Mouse (Mus musculus): ENCODE measurements around the gene Wfdc1.

Gene Wfdc1

DNA sequence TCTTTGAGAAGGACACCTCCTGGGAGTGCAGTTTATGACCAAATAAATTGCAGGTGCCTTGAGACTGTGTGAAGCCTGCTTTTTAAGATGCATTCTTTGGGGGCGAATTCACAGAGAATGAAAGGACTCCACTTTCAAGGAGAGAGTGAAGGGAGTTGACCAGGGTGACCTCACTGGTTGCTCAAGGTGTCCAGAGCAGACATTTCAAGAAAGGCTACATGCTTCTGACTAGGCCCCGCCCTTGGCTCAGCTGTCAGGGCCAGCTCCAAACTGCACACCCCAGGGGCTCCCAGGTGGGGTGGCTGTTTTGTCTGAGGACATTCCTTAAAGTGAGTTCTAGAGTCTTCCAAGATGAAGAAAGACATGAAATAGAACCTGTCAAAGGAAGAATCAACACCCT lies 31.0 kb downstream of the Wfdc1 start:
- no peak for DNase-seq

- DNase-seq, result peak; percentile 81
These were observed 32.8 kb downstream of the Wfdc1 start for GRCm38 (mm10) chr8:119698960-119699359.

GRCm38 (mm10) chr8:119699549-119700134 lies 33.5 kb downstream of the Wfdc1 start, which contains the start of gene Atp2c2:
Gene Atp2c2, plus strand, starts transcription at chr8:119700009.
- peak; percentile 40 for DNase-seq

DNA sequence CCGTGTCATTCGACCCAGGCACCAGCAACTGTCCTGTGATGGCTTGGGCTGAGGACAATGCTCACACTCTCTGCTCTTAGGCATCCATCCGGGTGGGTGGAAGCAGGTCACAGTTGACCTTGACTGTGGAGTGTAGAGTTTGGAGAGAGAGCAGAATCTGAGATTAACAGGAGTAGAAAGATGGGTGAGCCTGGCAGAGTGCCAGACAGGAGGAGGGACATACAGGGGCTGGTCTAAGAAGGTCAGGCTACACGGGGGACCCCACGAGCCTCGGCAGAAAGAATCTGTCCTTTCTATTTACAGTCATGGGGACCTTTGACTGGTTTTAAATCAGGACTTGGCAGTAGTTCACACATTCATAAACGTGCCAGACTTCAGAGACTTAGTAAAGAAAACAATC lies 36.8 kb downstream of the Wfdc1 start:
- DNase-seq, result no peak

GRCm38 (mm10) chr8:119707146-119707545 lies 41.0 kb downstream of the Wfdc1 start:
- DNase-seq, result no peak

DNA sequence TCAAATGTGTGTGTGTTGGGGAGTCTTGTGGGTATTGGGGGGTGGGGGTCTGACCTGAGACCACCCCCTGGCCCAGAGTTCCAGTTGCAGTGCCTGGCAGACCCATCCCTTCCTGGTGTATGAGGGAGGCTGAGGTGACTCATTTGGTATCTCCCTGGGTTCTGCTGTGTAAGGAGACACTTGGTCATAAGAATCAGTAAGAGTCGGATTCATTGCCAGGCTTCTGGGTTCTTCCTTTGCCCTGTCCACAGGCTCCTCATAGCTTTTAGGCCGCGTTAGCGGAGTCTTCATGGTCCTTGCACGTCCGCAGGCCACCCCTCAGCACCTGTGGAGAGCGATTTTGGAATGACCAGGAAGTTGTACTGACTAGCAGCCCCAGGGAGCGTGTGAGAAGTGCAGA lies 42.3 kb downstream of the Wfdc1 start:
- no peak for DNase-seq

DNA sequence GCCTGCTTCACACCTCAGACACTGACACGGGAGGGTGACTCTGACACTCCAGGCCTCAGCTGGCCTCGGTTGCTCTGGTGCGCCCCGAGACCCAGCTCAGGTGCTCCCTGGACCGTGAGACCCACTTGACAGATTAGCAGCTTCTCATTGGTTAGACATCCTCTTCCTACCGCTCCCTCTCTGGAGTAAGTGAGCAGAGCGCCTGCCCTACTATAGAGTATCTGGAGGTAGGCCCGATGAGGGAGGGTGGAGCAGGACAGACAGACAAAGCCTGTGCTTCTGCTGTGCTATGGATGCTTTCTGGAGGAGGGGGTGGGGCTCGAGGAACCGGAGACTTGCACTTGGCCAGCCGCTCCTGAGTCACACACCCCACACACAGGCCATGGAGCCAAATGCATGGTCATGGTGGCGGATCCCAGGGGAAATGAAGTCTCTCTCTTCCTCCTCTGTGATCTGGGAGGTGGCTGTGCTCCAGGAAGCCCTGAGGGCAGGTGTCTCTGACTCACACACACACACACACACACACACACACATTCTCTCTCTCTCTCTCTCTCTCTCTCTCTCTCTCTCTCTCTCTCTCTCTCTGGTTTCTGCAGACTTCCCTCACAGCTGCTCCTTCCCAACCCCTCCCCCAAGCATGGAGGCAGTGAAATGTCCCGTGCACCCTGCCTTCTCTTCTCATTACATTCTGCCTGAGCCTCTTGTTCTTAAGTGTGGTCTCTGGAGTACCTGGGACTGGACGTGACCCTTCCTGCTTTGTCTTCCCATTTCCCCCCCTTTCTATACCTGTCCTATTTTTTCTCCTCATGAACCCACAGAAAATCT lies 42.9 kb downstream of the Wfdc1 start:
- DNase-seq, result no peak

- peak; percentile 25 for DNase-seq
These were observed 43.5 kb downstream of the Wfdc1 start for GRCm38 (mm10) chr8:119709703-119710093.

DNA sequence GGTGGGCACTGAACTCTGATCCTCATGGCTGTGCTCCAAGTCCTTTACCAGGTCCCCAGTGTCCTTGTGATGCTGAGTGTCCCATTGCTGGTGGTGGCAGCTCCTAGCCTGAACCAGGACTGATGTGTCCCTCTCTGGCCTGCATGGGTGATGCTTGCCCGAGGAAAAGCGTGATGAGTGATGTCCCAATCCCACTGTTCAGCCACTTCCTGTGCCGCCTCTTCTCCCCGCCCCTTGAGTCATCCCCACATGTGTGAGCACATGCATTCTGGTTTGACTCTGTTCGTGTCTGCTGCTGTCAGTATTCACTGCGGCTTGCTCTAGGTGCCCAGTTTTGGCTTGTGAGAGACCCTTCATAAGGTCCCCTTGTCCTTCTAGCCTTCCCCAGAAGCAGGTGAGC lies 46.1 kb downstream of the Wfdc1 start:
- peak; percentile 78 for DNase-seq

- no peak for DNase-seq
These were observed 47.3 kb downstream of the Wfdc1 start for GRCm38 (mm10) chr8:119713421-119713820.

DNA sequence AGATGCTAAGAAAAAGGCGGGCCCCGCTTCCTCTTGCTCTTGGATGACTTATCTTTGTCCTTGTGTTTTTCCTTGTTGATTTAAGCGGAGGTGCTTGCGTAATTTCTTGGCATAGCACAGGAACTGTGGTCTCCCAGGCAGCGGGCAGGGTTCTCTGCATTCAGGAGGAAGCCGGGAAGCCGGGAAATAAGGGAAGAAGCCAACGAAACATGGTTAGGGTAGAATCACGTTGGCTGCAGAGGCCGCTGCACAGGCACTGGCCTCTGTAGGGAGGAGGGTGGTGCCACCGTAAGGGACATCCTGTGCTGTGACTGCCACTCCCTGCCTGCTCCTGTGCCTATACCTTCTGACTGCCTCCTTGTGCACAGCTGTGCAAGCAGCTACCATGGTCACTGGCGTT lies 49.1 kb downstream of the Wfdc1 start:
- peak; percentile 85 for DNase-seq

- no peak for DNase-seq
These were observed 50.6 kb downstream of the Wfdc1 start for GRCm38 (mm10) chr8:119716730-119717299.

- peak; percentile 58 for DNase-seq
These were observed 51.6 kb downstream of the Wfdc1 start for GRCm38 (mm10) chr8:119717765-119718164.

DNA sequence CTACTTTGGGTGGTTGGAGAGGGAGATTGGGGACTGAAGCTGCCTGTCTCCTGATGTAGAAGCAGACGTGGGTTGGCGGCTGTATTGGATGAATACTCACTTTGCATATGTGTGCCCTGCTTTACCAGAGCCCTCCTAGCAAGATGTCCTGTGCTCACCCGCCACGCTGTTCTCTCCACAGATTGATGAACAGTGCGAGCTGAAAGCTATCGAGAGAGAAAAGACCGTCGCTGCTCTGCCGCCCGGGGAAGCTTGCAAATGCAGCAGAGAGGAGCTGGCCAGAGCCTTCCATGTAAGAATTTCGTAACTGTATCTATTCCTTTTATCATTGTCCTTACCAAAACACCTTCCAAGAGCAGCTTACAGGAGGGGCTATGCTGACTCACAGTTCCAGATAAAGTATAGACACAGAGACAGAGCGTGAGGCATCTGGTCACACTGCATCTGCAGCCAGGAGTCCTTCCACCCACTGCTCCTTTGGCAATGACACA lies 52.9 kb downstream of the Wfdc1 start:
- no peak for DNase-seq

- DNase-seq, result no peak
These were observed 56.2 kb downstream of the Wfdc1 start for GRCm38 (mm10) chr8:119722348-119722747.

- DNase-seq, result no peak
These were observed 57.5 kb downstream of the Wfdc1 start for GRCm38 (mm10) chr8:119723676-119724075.

DNA sequence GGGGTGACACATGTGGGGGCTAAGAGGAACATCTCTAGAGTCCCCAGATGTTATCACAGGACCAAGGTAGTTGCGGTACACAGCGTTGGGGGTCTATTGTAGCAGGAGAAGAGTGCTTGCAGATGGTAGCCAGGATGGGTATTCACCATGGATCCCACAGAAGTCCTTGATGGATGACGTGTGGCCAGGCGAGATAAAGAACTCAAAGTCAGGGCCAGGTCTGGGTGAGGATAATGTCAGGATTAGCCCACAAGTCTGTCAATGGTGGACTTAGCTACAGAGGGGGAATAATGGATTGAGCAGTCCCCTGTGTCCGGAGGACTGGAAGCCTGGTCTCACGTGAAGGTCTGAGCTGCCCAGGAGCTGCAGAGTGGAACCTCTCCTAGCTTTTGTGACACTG lies 58.4 kb downstream of the Wfdc1 start:
- DNase-seq, result no peak

DNA sequence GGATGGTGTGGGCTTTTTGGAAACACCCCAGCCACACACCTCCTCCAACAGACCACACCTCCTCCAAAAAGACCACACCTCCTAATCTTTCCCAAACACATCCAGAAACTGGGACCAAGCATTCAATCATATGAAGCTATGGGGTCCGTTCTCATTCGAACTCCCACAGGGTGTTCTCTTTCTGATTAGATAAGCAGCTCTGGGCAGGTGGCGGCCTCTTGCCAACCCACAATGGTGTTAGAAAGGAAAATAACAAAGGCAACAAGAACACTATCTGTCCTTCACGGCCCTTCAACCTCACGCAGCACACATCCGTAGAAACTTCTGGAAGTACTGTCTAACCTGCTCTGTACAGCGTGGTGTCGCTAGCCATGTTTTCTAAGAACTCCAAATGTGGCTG lies 60.9 kb downstream of the Wfdc1 start:
- no peak for DNase-seq

DNA sequence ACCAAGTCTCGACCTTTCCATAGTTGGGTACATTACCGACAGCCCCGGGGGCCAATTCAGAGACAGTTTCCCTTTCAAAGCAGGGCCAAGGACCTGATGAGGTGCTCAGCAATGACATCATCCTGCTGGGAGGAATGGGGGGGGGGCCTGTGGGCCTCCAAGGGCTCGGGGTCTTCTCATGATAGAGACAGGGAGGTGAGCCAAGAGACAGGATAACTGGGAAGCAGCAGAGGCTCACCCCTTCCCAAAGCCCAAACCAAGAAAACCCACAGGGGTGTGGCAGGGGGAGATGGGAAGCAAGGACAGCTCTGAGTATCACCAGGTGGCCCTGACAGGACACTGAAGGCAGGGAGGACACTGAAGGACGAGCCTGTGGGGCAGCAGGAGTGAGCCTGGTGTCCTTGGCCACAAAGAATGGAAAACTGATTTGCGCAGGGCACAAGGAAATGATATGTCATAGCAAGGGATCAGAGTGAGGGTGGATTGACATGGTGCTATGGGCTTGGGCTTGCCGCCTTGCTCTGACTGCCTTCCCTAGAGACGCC lies 62.3 kb downstream of the Wfdc1 start:
- no peak for DNase-seq

- no peak for DNase-seq
These were observed 65.9 kb downstream of the Wfdc1 start for GRCm38 (mm10) chr8:119732072-119732471.

DNA sequence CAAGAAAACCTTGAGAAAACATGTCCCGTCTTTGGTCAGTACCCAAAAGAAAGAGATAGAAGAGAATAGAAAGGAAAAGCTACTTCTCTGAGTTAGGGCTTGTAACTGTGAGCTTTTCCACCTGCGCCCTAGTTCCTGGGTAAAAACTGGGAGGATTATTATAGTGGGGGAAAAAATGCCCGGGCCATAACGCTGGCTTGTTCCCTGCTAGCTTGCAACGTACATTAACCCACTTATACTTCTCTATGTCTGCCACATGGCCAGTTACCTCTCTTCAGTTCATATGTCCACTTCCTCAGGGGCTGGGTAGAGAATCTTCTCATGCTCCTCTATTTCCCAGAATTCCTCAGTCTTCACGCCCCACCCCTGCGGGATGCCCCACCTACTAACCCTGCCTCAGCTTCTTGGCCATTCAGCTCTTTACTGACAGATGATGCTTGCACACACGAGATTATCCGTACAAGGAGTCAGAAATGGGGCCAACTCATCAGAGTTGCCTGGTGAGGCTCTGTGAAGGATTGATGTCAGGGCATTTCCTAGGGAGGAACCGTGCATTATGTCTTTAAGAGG lies 70.3 kb downstream of the Wfdc1 start:
- no peak for DNase-seq

DNA sequence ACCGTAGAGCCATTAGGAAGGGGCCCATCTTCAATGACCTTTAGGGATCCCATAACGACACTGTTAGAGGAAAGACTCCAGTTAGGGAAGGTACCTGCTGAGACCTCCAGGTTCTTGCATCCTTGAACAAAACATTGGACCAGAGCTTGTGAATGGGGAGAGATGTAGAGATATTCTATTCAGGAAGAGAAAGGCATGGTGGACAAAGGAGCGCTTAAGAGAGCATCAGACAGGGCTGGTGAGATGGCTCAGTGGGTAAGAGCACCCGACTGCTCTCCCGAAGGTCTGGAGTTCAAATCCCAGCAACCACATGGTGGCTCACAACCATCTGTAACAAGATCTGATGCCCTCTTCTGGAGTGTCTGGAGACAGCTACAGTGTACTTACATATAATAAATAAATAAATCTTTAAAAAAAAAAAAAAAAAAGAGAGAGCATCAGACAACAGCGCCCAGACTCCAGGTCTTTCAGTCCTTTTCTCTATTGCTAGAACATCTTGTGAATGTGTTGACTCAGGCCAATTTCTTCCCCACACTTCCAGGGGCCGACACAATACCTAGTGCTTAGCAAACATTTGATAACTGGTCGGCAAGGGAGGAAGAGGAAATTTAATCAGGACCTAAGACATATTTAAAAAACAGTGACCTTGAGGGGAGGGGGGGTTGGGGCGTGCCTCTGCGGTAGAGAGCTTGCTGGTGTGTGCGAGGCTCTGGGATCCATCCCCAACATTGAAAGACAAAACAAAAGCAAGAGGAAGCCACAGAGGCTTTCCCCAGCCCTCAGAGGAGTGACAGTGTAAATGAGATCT lies 71.1 kb downstream of the Wfdc1 start:
- no peak for DNase-seq
